Mouse (Mus musculus): ENCODE measurements around the gene Sept3. TPM values are rescaled to one million over a fixed set of nuclear protein-coding genes. Genes with fewer than 3 reads are reported as not detected.

Sept3 gene
- 0.62 TPM in 1 of 2 replicates, not detected in the other for polyA plus RNA-seq (2012; ENCODE audit: insufficient read depth, low replicate concordance)

DNA sequence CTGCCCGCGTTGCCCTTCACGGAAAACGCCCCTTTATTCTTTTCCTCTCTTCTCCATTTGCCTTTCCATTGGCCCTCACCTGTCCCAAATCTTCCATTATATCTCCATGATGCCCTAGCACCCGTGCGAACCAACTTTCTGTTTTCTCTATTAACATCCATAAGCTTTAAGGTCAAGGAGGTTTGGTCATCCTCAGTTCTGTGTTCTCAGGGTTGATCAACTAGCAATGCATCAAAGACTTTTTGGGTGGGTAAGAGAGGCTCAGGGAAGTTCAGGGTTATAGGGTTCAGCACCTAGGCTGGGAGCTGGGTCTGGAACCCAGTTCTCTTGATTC lies at the start of gene Sept3:
TSS of gene Sept3 (plus strand) at position 301 of the 334 bp plus-strand sequence.
- peak within 1 kb of the TSS; percentile 87 for H3K4me3 ChIP-seq (replicated peaks)
- no peak for TF ChIP-seq FLI1 (IDR thresholded peaks at IDR 0.05; ENCODE audit: low read length)
- TF ChIP-seq GATA1 (IDR thresholded peaks at IDR 0.05; ENCODE audit: borderline replicate concordance, low read length), result no peak
- H3K4me1 ChIP-seq, result peaks cover 35% of the 10 kb centered on the region
- no peaks in the 10 kb centered on the region for H3K9me3 ChIP-seq
- H3K27me3 ChIP-seq (replicated peaks), result peaks cover 92% of the 10 kb centered on the region
- H3K36me3 ChIP-seq (replicated peaks; ENCODE audit: low read length), result no peaks in the 10 kb centered on the region

DNA sequence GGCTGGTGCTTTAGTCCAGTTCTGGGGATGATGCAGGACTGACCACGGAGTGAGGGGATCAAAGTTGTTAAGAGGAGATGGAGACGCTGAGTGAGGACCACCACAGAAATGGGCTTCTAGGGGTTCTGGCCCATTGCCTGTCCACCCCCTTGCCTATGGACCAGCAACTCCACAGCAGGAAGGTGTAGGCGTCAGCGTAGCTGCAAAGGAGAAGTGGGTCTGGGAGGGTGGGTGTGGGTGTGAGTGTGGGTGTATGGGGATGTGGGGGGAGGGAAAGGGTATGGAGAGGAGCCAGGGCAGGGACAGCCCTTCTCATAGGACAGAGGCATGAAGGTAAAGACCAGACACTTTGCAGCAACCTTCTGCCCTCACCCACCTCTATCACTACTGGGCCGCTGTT lies 48.9 kb upstream of the Sept3 start:
- peaks cover 67% of the 10 kb centered on the region for H3K27me3 ChIP-seq (replicated peaks)

GRCm38 (mm10) chr15:82229542-82230045 lies 45.1 kb upstream of the Sept3 start:
- H3K36me3 ChIP-seq (replicated peaks; ENCODE audit: low read length), result peaks cover 13% of the 10 kb centered on the region
- TF ChIP-seq GATA1 (IDR thresholded peaks at IDR 0.05; ENCODE audit: borderline replicate concordance, low read length), result no peak
- TF ChIP-seq FLI1 (IDR thresholded peaks at IDR 0.05; ENCODE audit: low read length), result no peak
- no peaks in the 10 kb centered on the region for H3K9me3 ChIP-seq
- peaks cover 26% of the 10 kb centered on the region for H3K4me1 ChIP-seq
- H3K4me3 ChIP-seq (replicated peaks), result no peak overlapping the region
- peaks cover 51% of the 10 kb centered on the region for H3K27me3 ChIP-seq (replicated peaks)

More for the DNA sequence above, 48.9 kb upstream of the Sept3 start:
- H3K4me1 ChIP-seq, result peaks cover 32% of the 10 kb centered on the region
- no peak for TF ChIP-seq GATA1 (IDR thresholded peaks at IDR 0.05; ENCODE audit: borderline replicate concordance, low read length)
- TF ChIP-seq FLI1 (IDR thresholded peaks at IDR 0.05; ENCODE audit: low read length), result no peak
- no peaks in the 10 kb centered on the region for H3K9me3 ChIP-seq
- no peak overlapping the region for H3K4me3 ChIP-seq (replicated peaks)
- H3K36me3 ChIP-seq (replicated peaks; ENCODE audit: low read length), result no peaks in the 10 kb centered on the region

GRCm38 (mm10) chr15:82230098-82230611 lies 44.5 kb upstream of the Sept3 start:
- peaks cover 45% of the 10 kb centered on the region for H3K27me3 ChIP-seq (replicated peaks)
- no peak overlapping the region for H3K4me3 ChIP-seq (replicated peaks)
- peaks cover 16% of the 10 kb centered on the region for H3K36me3 ChIP-seq (replicated peaks; ENCODE audit: low read length)
- peaks cover 29% of the 10 kb centered on the region for H3K4me1 ChIP-seq
- TF ChIP-seq FLI1 (IDR thresholded peaks at IDR 0.05; ENCODE audit: low read length) (no peak), GATA1 (IDR thresholded peaks at IDR 0.05; ENCODE audit: borderline replicate concordance, low read length) (no peak)
- H3K9me3 ChIP-seq, result no peaks in the 10 kb centered on the region

GRCm38 (mm10) chr15:82231100-82231499 lies 43.6 kb upstream of the Sept3 start:
- H3K4me1 ChIP-seq, result peaks cover 30% of the 10 kb centered on the region
- no peak overlapping the region for H3K4me3 ChIP-seq (replicated peaks)
- no peak for TF ChIP-seq FLI1 (IDR thresholded peaks at IDR 0.05; ENCODE audit: low read length)
- no peak for TF ChIP-seq GATA1 (IDR thresholded peaks at IDR 0.05; ENCODE audit: borderline replicate concordance, low read length)

DNA sequence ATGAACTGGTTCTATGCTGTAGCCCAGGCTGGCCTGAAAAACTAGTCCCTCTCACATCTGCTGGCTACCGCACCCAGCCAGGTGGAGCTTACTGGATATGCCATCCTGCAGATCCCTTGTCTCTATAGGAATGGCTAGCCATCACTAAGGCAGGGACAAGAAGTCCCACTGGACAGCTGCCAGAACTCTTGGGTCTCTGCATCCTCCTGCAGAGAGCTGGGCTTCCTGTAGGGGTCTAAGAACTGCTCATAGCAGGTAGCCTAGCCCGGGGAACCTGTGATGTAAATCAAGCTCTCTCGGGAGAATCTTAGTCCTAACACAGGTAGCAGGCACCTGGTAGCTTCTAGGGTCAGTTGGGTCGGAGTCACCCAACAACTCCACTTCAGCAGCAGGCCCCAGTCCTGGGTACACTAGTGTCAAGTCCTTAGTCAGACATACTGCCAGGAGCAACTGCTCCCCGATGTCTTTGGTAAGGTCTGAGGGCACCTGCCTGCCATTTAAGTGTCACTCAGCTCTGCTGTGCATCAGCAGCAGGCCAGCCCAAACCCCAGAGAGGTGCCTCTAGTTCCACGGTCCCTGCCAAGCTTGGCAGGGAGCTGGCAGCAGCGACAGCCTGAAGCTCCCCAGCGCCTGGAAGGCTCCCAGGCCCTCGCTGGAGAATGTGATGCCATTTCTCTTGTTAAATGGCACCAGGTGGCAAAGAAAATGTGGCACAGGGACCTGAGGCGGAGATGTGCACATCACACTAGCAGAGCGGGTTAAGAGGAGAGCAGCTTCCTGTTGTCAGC lies 42.9 kb upstream of the Sept3 start:
- TF ChIP-seq FLI1 (IDR thresholded peaks at IDR 0.05; ENCODE audit: low read length), result no peak
- no peak for TF ChIP-seq GATA1 (IDR thresholded peaks at IDR 0.05; ENCODE audit: borderline replicate concordance, low read length)
- Histone ChIP-seq H3K4me1 (peaks cover 34% of the 10 kb centered on the region), H3K4me3 (replicated peaks) (no peak overlapping the region), H3K36me3 (replicated peaks; ENCODE audit: low read length) (peaks cover 16% of the 10 kb centered on the region), H3K9me3 (no peaks in the 10 kb centered on the region), H3K27me3 (replicated peaks) (peaks cover 30% of the 10 kb centered on the region)

More at GRCm38 (mm10) chr15:82231100-82231499, 43.6 kb upstream of the Sept3 start:
- peaks cover 16% of the 10 kb centered on the region for H3K36me3 ChIP-seq (replicated peaks; ENCODE audit: low read length)
- H3K9me3 ChIP-seq, result no peaks in the 10 kb centered on the region
- peaks cover 36% of the 10 kb centered on the region for H3K27me3 ChIP-seq (replicated peaks)

- Histone ChIP-seq H3K36me3 (replicated peaks; ENCODE audit: low read length) (peaks cover 16% of the 10 kb centered on the region), H3K27me3 (replicated peaks) (peaks cover 27% of the 10 kb centered on the region), H3K4me1 (peaks cover 34% of the 10 kb centered on the region), H3K9me3 (no peaks in the 10 kb centered on the region), H3K4me3 (replicated peaks) (no peak overlapping the region)
- no peak for TF ChIP-seq GATA1 (IDR thresholded peaks at IDR 0.05; ENCODE audit: borderline replicate concordance, low read length)
- TF ChIP-seq FLI1 (IDR thresholded peaks at IDR 0.05; ENCODE audit: low read length), result no peak
Observed at GRCm38 (mm10) chr15:82232651-82233050, 42.0 kb upstream of the Sept3 start.

GRCm38 (mm10) chr15:82235661-82236060 lies 39.0 kb upstream of the Sept3 start:
- peaks cover 30% of the 10 kb centered on the region for H3K36me3 ChIP-seq (replicated peaks; ENCODE audit: low read length)
- H3K4me1 ChIP-seq, result peaks cover 31% of the 10 kb centered on the region

GRCm38 (mm10) chr15:82236565-82236964 lies 38.1 kb upstream of the Sept3 start:
- TF ChIP-seq FLI1 (IDR thresholded peaks at IDR 0.05; ENCODE audit: low read length) (no peak), GATA1 (IDR thresholded peaks at IDR 0.05; ENCODE audit: borderline replicate concordance, low read length) (no peak)
- Histone ChIP-seq H3K36me3 (replicated peaks; ENCODE audit: low read length) (peaks cover 36% of the 10 kb centered on the region), H3K4me3 (replicated peaks) (no peak overlapping the region)

More at GRCm38 (mm10) chr15:82235661-82236060, 39.0 kb upstream of the Sept3 start:
- Histone ChIP-seq H3K27me3 (replicated peaks) (peaks cover 14% of the 10 kb centered on the region), H3K4me3 (replicated peaks) (peak overlapping the region; percentile 53), H3K9me3 (no peaks in the 10 kb centered on the region)
- TF ChIP-seq GATA1 (IDR thresholded peaks at IDR 0.05; ENCODE audit: borderline replicate concordance, low read length) (no peak), FLI1 (IDR thresholded peaks at IDR 0.05; ENCODE audit: low read length) (no peak)

DNA sequence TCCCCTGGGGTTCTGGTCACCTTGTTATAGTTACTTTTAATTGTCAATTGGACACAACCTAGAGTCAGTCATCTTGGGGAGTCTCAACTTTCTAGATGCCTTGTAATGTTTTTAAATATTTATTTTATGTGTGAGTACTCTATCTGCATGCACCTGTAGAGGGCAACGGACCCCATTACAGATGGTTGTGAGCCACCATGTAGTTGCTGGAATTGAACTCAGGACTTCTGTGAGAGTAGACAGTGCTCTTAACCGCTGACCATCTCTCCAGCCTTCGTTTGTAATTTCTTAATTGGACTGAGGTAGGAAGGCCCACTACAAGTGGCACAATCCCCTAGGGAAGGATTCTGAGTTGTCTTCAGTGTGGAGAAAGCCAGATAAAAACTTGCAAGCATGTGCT lies 31.4 kb upstream of the Sept3 start:
- no peak for TF ChIP-seq GATA1 (IDR thresholded peaks at IDR 0.05; ENCODE audit: borderline replicate concordance, low read length)
- TF ChIP-seq FLI1 (IDR thresholded peaks at IDR 0.05; ENCODE audit: low read length), result no peak
- Histone ChIP-seq H3K4me3 (replicated peaks) (peak overlapping the region; percentile 99), H3K4me1 (peaks cover 11% of the 10 kb centered on the region), H3K27me3 (replicated peaks) (no peaks in the 10 kb centered on the region), H3K9me3 (no peaks in the 10 kb centered on the region), H3K36me3 (replicated peaks; ENCODE audit: low read length) (peaks cover 15% of the 10 kb centered on the region)

More at GRCm38 (mm10) chr15:82236565-82236964, 38.1 kb upstream of the Sept3 start:
- H3K4me1 ChIP-seq, result peaks cover 31% of the 10 kb centered on the region
- no peaks in the 10 kb centered on the region for H3K9me3 ChIP-seq
- peaks cover 8% of the 10 kb centered on the region for H3K27me3 ChIP-seq (replicated peaks)
